Mouse (Mus musculus): ENCODE measurements around the gene Vmn2r34.
"Not testable (repeated sequence)": the region's sequence is repeated elsewhere in the genome, so short reads cannot be mapped to it uniquely, and the experiment has no call there.

The Vmn2r34 gene

GRCm38 (mm10) chr7:7689413-7689812 is at the start of gene Vmn2r34:
Gene Vmn2r34, minus strand, starts transcription at chr7:7689513.
- DNase-seq (ENCODE audit: low spot score in 2 of 2) = not testable (repeated sequence)

- not testable (repeated sequence) for DNase-seq (ENCODE audit: low spot score in 2 of 2)
These were observed 15.3 kb downstream of the Vmn2r34 start for GRCm38 (mm10) chr7:7674032-7674431.

Measured in left cerebral cortex, adult 9 months (tissue).